Mouse (Mus musculus) lung, embryonic 15.5 days (tissue): ENCODE results near the gene Acsm2. TPM values are rescaled to one million over a fixed set of nuclear protein-coding genes. Genes with fewer than 3 reads are reported as not detected.

Experiments
- ATAC-seq: fragments of 200-750 bp; cut with Nextera tagmentation; 2 replicates; pipeline ENCODE4 v1.8.0; 2017; ENCODE audit warnings: moderate number of reproducible peaks, borderline replicate concordance; ENCODE audit not compliant: low FRiP score, low TSS enrichment; ENCODE audit errors: extremely low read depth
- H3K27ac ChIP-seq: fragments of 300-500 bp; sonication (generic); 2 replicates; pipeline ENCODE4 v1.5.1; 2015; ENCODE audit warnings: moderate library complexity, mild to moderate bottlenecking, inconsistent platforms
- H3K27me3 ChIP-seq: fragments of 300-500 bp; sonication (generic); 2 replicates; pipeline ENCODE4 v1.6.1; 2015; ENCODE audit warnings: inconsistent platforms
- H3K36me3 ChIP-seq: fragments of 300-500 bp; sonication (generic); 2 replicates; pipeline ENCODE4 v1.6.1; 2015; ENCODE audit warnings: inconsistent platforms
- H3K4me1 ChIP-seq: fragments of 300-500 bp; sonication (generic); 2 replicates; pipeline ENCODE4 v1.6.1; 2015; ENCODE audit warnings: inconsistent platforms
- H3K4me2 ChIP-seq: fragments of 300-500 bp; sonication (generic); 2 replicates; pipeline ENCODE4 v1.6.1; 2015; ENCODE audit warnings: inconsistent platforms, mild to moderate bottlenecking, moderate library complexity
- H3K4me3 ChIP-seq: fragments of 300-500 bp; sonication (generic); 2 replicates; pipeline ENCODE4 v1.5.1; 2015; ENCODE audit warnings: mild to moderate bottlenecking, inconsistent platforms
- H3K9ac ChIP-seq: fragments of 300-500 bp; sonication (generic); 2 replicates; pipeline ENCODE4 v1.6.1; 2015; ENCODE audit warnings: inconsistent platforms
- H3K9me3 ChIP-seq: fragments of 300-500 bp; sonication (generic); 2 replicates; pipeline ENCODE4 v1.6.1; 2016; ENCODE audit warnings: inconsistent platforms
- WGBS: fragments of 180-500 bp; shearing (Covaris S2); methylation state at CpG from one replicate; pipeline ENCODE4 v1.1.7; 2015; 5-methylcytosine and 5-hydroxymethylcytosine counted together
- polyA plus RNA-seq: library from polyadenylated mRNA; unstranded; fragments of >200 nt; fragmentation: Nextera tagmentation; extraction: Ambion mirVana; gene quantifications from 2 replicates; pipeline ENCODE4 v1.2.1, GENCODE M21; 2015

Gene Acsm2
- polyA plus RNA-seq, 1 experiment from 2014 or later, result 0.20 TPM

GRCm38 (mm10) chr7:119618209-119618935 lies 64.2 kb downstream of the Acsm2 start:
- no peak overlapping the region for H3K4me3 ChIP-seq
- H3K9ac ChIP-seq, result no peak overlapping the region
- H3K36me3 ChIP-seq, result no peaks in the 10 kb centered on the region
- no peaks in the 10 kb centered on the region for H3K9me3 ChIP-seq
- WGBS, result 41% methylated on average over 4 of the region's 4 CpGs
- no peaks in the 10 kb centered on the region for H3K27me3 ChIP-seq
- H3K4me1 ChIP-seq, result no peaks in the 10 kb centered on the region
- no peak for ATAC-seq
- no peak overlapping the region for H3K4me2 ChIP-seq
- no peak overlapping the region for H3K27ac ChIP-seq

GRCm38 (mm10) chr7:119620157-119620556 lies 66.0 kb downstream of the Acsm2 start:
- H3K4me3 ChIP-seq, result no peak overlapping the region
- no peak overlapping the region for H3K27ac ChIP-seq
- no peaks in the 10 kb centered on the region for H3K27me3 ChIP-seq
- no peaks in the 10 kb centered on the region for H3K4me1 ChIP-seq
- H3K4me2 ChIP-seq, result no peak overlapping the region
- ATAC-seq, result no peak
- no peak overlapping the region for H3K9ac ChIP-seq
- no peaks in the 10 kb centered on the region for H3K9me3 ChIP-seq
- no peaks in the 10 kb centered on the region for H3K36me3 ChIP-seq

GRCm38 (mm10) chr7:119638773-119639172 lies 84.6 kb downstream of the Acsm2 start:
- Histone ChIP-seq H3K4me2 (no peak overlapping the region), H3K4me1 (no peaks in the 10 kb centered on the region), H3K4me3 (no peak overlapping the region), H3K9ac (no peak overlapping the region), H3K36me3 (no peaks in the 10 kb centered on the region), H3K27me3 (no peaks in the 10 kb centered on the region), H3K9me3 (no peaks in the 10 kb centered on the region), H3K27ac (no peak overlapping the region)
- no peak for ATAC-seq

DNA sequence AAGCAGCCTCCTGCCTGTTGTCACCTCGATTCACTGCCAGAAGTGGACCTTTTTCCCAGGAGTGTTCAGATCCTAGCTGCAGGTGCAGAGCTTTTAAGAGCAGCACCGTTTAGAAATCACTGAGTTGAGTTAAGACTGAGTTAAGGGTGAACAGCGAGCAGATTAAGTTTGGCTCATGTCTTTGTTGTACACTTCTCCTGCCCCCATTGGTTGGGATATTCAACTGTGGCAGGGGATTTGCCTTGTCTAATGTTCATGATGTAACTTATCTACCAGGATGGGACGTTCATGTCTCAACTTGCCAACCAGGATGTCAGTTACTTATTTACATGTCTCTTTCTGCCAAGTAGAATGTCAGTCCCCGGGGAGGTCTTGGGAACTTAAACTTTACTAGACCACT lies 88.2 kb downstream of the Acsm2 start:
- Histone ChIP-seq H3K27ac (no peak overlapping the region), H3K9me3 (no peaks in the 10 kb centered on the region), H3K36me3 (no peaks in the 10 kb centered on the region), H3K4me3 (no peak overlapping the region), H3K9ac (no peak overlapping the region), H3K27me3 (no peaks in the 10 kb centered on the region), H3K4me2 (no peak overlapping the region), H3K4me1 (no peaks in the 10 kb centered on the region)
- no peak for ATAC-seq
- 61% methylated on average over 5 of the region's 5 CpGs for WGBS

Other genes with a start within 250 kb of the Acsm2 start
- not detected in 2 replicates for gene Gp2, start 95.1 kb upstream of the Acsm2 start, polyA plus RNA-seq
- gene Umod, start 75.1 kb upstream of the Acsm2 start, polyA plus RNA-seq, result not detected in 2 replicates
- gene Acsm5, start 34.9 kb upstream of the Acsm2 start, polyA plus RNA-seq, result 0.19 TPM in 1 of 2 replicates, not detected in the other
- 0.14 TPM in 1 of 2 replicates, not detected in the other for gene Pdilt, start 30.9 kb upstream of the Acsm2 start, polyA plus RNA-seq
- gene Acsm1, start 52.7 kb downstream of the Acsm2 start, polyA plus RNA-seq, result 3.5 and 4.0 TPM in 2 replicates
- gene Acsm4, start 135.7 kb downstream of the Acsm2 start, polyA plus RNA-seq, result 0.09 TPM in 1 of 2 replicates, not detected in the other
- gene Thumpd1, start 166.5 kb downstream of the Acsm2 start, polyA plus RNA-seq, result 70.1 and 72.0 TPM in 2 replicates
- 0.15 and 0.29 TPM in 2 replicates for gene Acsm3, start 206.6 kb downstream of the Acsm2 start, polyA plus RNA-seq
- 22.8 and 23.9 TPM in 2 replicates for gene Rexo5, start 239.7 kb downstream of the Acsm2 start, polyA plus RNA-seq
- 26.3 and 26.7 TPM in 2 replicates for gene Eri2, start 239.7 kb downstream of the Acsm2 start, polyA plus RNA-seq